Mouse (Mus musculus): ENCODE results near the gene Fdxr. TPM values are rescaled to one million over a fixed set of nuclear protein-coding genes. Genes with fewer than 3 reads are reported as not detected.
A peak's percentile ranks its signal among the peaks of the same experiment; 100 is the strongest.

The Fdxr gene
- polyA plus RNA-seq, 1 experiment, result 13.9 TPM

DNA sequence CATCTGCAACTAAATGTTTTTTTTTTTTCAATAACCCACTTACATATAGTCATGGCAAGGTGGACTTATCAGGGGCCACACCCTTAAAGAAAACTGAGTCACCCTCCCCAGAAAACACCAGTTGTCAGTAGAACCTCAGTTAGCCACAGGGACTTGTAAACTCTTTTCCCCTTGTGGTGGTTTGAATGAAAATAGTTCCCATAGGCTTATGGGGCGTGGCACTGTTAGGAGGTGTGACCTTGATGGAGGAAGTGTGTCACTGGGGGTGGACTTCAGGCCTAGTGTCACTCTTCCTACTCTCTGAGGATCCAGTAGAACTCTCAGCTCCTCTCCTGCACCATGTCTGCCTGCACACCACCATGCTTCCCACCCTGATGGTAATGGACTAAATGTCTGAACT is 2.9 kb upstream of the Fdxr start:
- Histone ChIP-seq H3K4me2 (ENCODE audit: low read depth) (peak overlapping the region; percentile 33), H3K27me3 (ENCODE audit: control insufficient read depth, insufficient read depth, insufficient read length) (no peaks in the 10 kb centered on the region), H3K79me2 (ENCODE audit: control insufficient read depth, insufficient read depth) (no peaks in the 10 kb centered on the region), H3K36me3 (ENCODE audit: control insufficient read depth, insufficient read depth) (no peaks in the 10 kb centered on the region), H3ac (ENCODE audit: control insufficient read depth, insufficient read length) (no peak overlapping the region), H3K4me3 (no peak overlapping the region)
- no peak for TF ChIP-seq REST (IDR thresholded peaks at IDR 0.05; ENCODE audit: insufficient read depth, insufficient read length)

DNA sequence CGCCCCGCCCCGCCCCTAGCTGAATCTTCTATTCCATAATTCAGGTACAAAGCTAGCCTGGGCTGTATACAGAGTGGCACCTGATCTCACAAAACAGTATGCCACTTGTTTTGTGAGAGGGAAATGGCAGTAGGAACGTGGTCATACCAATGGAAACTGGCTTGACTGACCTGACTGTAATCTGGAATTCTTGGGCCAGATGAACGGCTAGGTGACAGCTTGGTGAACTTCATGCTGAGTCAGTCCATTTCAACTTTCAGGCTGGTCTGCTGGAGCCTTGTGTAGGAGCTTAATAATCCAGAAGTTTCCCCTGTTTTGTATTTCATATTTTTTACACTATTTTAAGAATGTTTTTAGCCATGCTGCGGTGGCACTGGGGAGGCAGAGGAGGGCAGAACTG is 1.3 kb upstream of the Fdxr start:
- H3K4me2 ChIP-seq (ENCODE audit: low read depth), result peak overlapping the region; percentile 98
- H3K4me3 ChIP-seq, result peak overlapping the region; percentile 62
- no peaks in the 10 kb centered on the region for H3K27me3 ChIP-seq (ENCODE audit: control insufficient read depth, insufficient read depth, insufficient read length)
- no peaks in the 10 kb centered on the region for H3K36me3 ChIP-seq (ENCODE audit: control insufficient read depth, insufficient read depth)
- TF ChIP-seq USF1 (IDR thresholded peaks at IDR 0.05; ENCODE audit: low read depth), result no peak
- no peak for TF ChIP-seq TCF12 (IDR thresholded peaks at IDR 0.05; ENCODE audit: insufficient read depth, poor library complexity, severe bottlenecking)
- no peak for TF ChIP-seq TCF3 (IDR thresholded peaks at IDR 0.05; ENCODE audit: insufficient read length, low read depth)
- TF ChIP-seq MYOD1 (IDR thresholded peaks at IDR 0.05; ENCODE audit: control insufficient read depth in 1 of 3, insufficient read length in 2 of 3, low read depth in 2 of 3), result no peak
- no peak for TF ChIP-seq MYOG (IDR thresholded peaks at IDR 0.05; ENCODE audit: control insufficient read depth in 1 of 3, insufficient read depth in 1 of 3, insufficient read length in 2 of 3, low read depth in 2 of 3)
- no peak for TF ChIP-seq MAX (IDR thresholded peaks at IDR 0.05; ENCODE audit: low read depth)
- TF ChIP-seq CEBPB (IDR thresholded peaks at IDR 0.05; ENCODE audit: insufficient read depth, poor library complexity, severe bottlenecking), result no peak
- TF ChIP-seq POLR2A (IDR thresholded peaks at IDR 0.05; ENCODE audit: insufficient read length, low read depth), result no peak
- no peak for TF ChIP-seq REST (IDR thresholded peaks at IDR 0.05; ENCODE audit: insufficient read depth, insufficient read length)
- no peak for TF ChIP-seq POLR2AphosphoS2 (IDR thresholded peaks at IDR 0.05; ENCODE audit: insufficient read length, low read depth)
- no peak for TF ChIP-seq SRF (IDR thresholded peaks at IDR 0.05; ENCODE audit: control insufficient read depth, insufficient read length, low read depth)
- no peak for TF ChIP-seq E2F4 (IDR thresholded peaks at IDR 0.05; ENCODE audit: insufficient read depth)
- no peaks in the 10 kb centered on the region for H3K79me2 ChIP-seq (ENCODE audit: control insufficient read depth, insufficient read depth)
- no peak overlapping the region for H3ac ChIP-seq (ENCODE audit: control insufficient read depth, insufficient read length)

DNA sequence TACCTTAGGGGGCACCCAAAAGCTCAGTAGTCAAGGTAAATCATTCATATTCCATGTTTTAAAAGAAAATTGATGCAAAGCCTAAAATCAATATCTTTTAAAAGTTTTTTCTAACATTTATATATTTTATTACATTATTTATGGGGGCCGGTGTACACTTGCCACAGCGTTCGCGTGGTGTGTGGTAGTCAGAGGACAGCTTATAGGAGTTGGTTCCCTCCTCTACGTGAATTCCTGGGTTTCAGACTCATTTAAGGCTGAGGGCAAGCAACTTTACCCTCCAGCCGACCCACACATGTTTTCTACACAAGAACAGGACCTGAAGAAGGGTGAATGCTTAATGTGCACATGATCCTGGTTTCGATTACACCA is 740 bp upstream of the Fdxr start:
- Histone ChIP-seq H3ac (ENCODE audit: control insufficient read depth, insufficient read length) (peak overlapping the region; percentile 55), H3K79me2 (ENCODE audit: control insufficient read depth, insufficient read depth) (no peaks in the 10 kb centered on the region), H3K36me3 (ENCODE audit: control insufficient read depth, insufficient read depth) (no peaks in the 10 kb centered on the region), H3K4me3 (peak overlapping the region; percentile 62), H3K27me3 (ENCODE audit: control insufficient read depth, insufficient read depth, insufficient read length) (no peaks in the 10 kb centered on the region), H3K4me2 (ENCODE audit: low read depth) (peak overlapping the region; percentile 98)
- no peak for TF ChIP-seq SRF (IDR thresholded peaks at IDR 0.05; ENCODE audit: control insufficient read depth, insufficient read length, low read depth)
- TF ChIP-seq MYOD1 (IDR thresholded peaks at IDR 0.05; ENCODE audit: control insufficient read depth in 1 of 3, insufficient read length in 2 of 3, low read depth in 2 of 3), result no peak
- no peak for TF ChIP-seq MAX (IDR thresholded peaks at IDR 0.05; ENCODE audit: low read depth)
- TF ChIP-seq REST (IDR thresholded peaks at IDR 0.05; ENCODE audit: insufficient read depth, insufficient read length), result no peak

DNA sequence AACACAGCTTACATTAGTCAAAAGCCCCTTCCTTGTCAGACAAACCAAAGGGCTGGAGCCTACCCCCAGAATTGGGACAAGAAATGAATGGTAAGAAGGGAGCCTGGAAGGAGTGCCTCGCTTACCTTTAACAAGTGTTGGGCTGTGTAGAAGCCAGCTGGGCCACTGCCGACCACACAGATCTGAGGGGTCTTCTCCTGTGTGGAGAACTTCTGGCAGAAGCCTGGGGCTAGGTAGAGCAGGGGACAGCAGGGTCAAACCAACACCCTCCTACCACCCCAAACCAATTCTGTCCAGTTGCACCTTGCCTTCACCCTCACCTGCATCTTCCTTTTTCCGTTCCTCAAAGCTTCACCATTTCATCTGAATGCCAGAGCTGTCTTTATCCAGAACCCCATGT is 896 bp downstream of the Fdxr start:
- no peak for TF ChIP-seq E2F4 (IDR thresholded peaks at IDR 0.05; ENCODE audit: insufficient read depth)
- no peak for TF ChIP-seq MYOG (IDR thresholded peaks at IDR 0.05; ENCODE audit: control insufficient read depth in 1 of 3, insufficient read depth in 1 of 3, insufficient read length in 2 of 3, low read depth in 2 of 3)
- TF ChIP-seq MAX (IDR thresholded peaks at IDR 0.05; ENCODE audit: low read depth), result no peak
- no peak for TF ChIP-seq CEBPB (IDR thresholded peaks at IDR 0.05; ENCODE audit: insufficient read depth, poor library complexity, severe bottlenecking)
- TF ChIP-seq SRF (IDR thresholded peaks at IDR 0.05; ENCODE audit: control insufficient read depth, insufficient read length, low read depth), result no peak
- TF ChIP-seq REST (IDR thresholded peaks at IDR 0.05; ENCODE audit: insufficient read depth, insufficient read length), result no peak
- no peak for TF ChIP-seq MYOD1 (IDR thresholded peaks at IDR 0.05; ENCODE audit: control insufficient read depth in 1 of 3, insufficient read length in 2 of 3, low read depth in 2 of 3)
- TF ChIP-seq POLR2AphosphoS2 (IDR thresholded peaks at IDR 0.05; ENCODE audit: insufficient read length, low read depth), result no peak
- peak overlapping the region; percentile 62 for H3K4me3 ChIP-seq
- peak overlapping the region; percentile 55 for H3ac ChIP-seq (ENCODE audit: control insufficient read depth, insufficient read length)
- no peaks in the 10 kb centered on the region for H3K36me3 ChIP-seq (ENCODE audit: control insufficient read depth, insufficient read depth)
- H3K4me2 ChIP-seq (ENCODE audit: low read depth), result peak overlapping the region; percentile 93
- H3K79me2 ChIP-seq (ENCODE audit: control insufficient read depth, insufficient read depth), result no peaks in the 10 kb centered on the region
- no peaks in the 10 kb centered on the region for H3K27me3 ChIP-seq (ENCODE audit: control insufficient read depth, insufficient read depth, insufficient read length)

DNA sequence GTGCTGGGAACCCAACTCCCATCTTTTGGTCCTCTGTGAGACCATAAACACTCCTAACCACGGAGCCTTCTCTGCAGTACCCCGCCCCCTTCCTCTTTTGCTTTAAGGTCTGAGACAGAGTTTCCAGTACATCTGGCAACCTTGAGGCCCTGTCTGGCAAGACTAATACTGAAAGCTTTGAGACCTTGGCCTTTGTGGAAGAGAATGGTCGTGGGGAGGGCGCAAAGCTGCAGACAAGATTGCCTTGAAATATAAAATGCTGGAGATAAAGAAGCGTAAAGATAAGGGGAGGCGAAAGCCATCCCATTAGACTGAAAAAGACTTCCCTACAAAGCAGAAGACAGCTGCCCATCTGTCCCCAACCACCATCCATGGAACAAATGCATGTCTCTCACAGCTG is 1.3 kb downstream of the Fdxr start:
- Histone ChIP-seq H3K36me3 (ENCODE audit: control insufficient read depth, insufficient read depth) (no peaks in the 10 kb centered on the region), H3K27me3 (ENCODE audit: control insufficient read depth, insufficient read depth, insufficient read length) (no peaks in the 10 kb centered on the region), H3ac (ENCODE audit: control insufficient read depth, insufficient read length) (no peak overlapping the region), H3K79me2 (ENCODE audit: control insufficient read depth, insufficient read depth) (no peaks in the 10 kb centered on the region), H3K4me2 (ENCODE audit: low read depth) (peak overlapping the region; percentile 93), H3K4me3 (peak overlapping the region; percentile 62)
- TF ChIP-seq MYOD1 (IDR thresholded peaks at IDR 0.05; ENCODE audit: control insufficient read depth in 1 of 3, insufficient read length in 2 of 3, low read depth in 2 of 3) (no peak), CEBPB (IDR thresholded peaks at IDR 0.05; ENCODE audit: insufficient read depth, poor library complexity, severe bottlenecking) (no peak), MAX (IDR thresholded peaks at IDR 0.05; ENCODE audit: low read depth) (no peak), TCF12 (IDR thresholded peaks at IDR 0.05; ENCODE audit: insufficient read depth, poor library complexity, severe bottlenecking) (no peak), TCF3 (IDR thresholded peaks at IDR 0.05; ENCODE audit: insufficient read length, low read depth) (no peak), USF1 (IDR thresholded peaks at IDR 0.05; ENCODE audit: low read depth) (no peak), E2F4 (IDR thresholded peaks at IDR 0.05; ENCODE audit: insufficient read depth) (no peak), MYOG (IDR thresholded peaks at IDR 0.05; ENCODE audit: control insufficient read depth in 1 of 3, insufficient read depth in 1 of 3, insufficient read length in 2 of 3, low read depth in 2 of 3) (no peak), REST (IDR thresholded peaks at IDR 0.05; ENCODE audit: insufficient read depth, insufficient read length) (no peak)
